Mouse (Mus musculus): Measurements from ENCODE around the gene Zfp830. TPM values are rescaled to one million over a fixed set of nuclear protein-coding genes. Genes with fewer than 3 reads are reported as not detected.

Gene Zfp830
- polyA plus RNA-seq, 2 experiments from 2014 or later: 31.2 to 33.4 TPM

Other genes with a start within 250 kb of the Zfp830 start
- under 1 TPM in 1 of 2 experiments, not detected in 1; 0.67 TPM for gene Cct6b, start within 50 bp of the Zfp830 start, polyA plus RNA-seq (2017; shearing (Covaris generic))
- 10 to 100 TPM; 15.5 to 18.6 TPM for gene Lig3, start 16.8 kb downstream of the Zfp830 start, polyA plus RNA-seq (2017; shearing (Covaris generic))
- gene Rffl, start 106.9 kb downstream of the Zfp830 start, polyA plus RNA-seq (2017; shearing (Covaris generic)): 1 to 10 TPM; 7.9 to 9.4 TPM
- 10 to 100 TPM; 21.4 to 28.1 TPM for gene Rad51d, start 126.3 kb downstream of the Zfp830 start, polyA plus RNA-seq (2017; shearing (Covaris generic))
- gene Fndc8, start 127.8 kb downstream of the Zfp830 start, polyA plus RNA-seq (2017; shearing (Covaris generic)): under 1 TPM in 1 of 2 experiments, not detected in 1; 0.25 TPM
- 10 to 100 TPM; 34.6 to 37.7 TPM for gene Nle1, start 144.1 kb downstream of the Zfp830 start, polyA plus RNA-seq (2017; shearing (Covaris generic))
- gene Unc45b, start 146.2 kb downstream of the Zfp830 start, polyA plus RNA-seq (2017; shearing (Covaris generic)): not detected
- gene Slfn5, start 187.0 kb downstream of the Zfp830 start, polyA plus RNA-seq (2017; shearing (Covaris generic)): 10 to 100 TPM; 28.0 to 37.3 TPM
- 10 to 100 TPM; 16.2 to 24.2 TPM for gene Slfn9, start 227.5 kb downstream of the Zfp830 start, polyA plus RNA-seq (2017; shearing (Covaris generic))

Measured in activated CD4-positive, CD25-positive, alpha-beta regulatory T cell, adult 4 months (primary cell).